In the genomic region with DNA sequence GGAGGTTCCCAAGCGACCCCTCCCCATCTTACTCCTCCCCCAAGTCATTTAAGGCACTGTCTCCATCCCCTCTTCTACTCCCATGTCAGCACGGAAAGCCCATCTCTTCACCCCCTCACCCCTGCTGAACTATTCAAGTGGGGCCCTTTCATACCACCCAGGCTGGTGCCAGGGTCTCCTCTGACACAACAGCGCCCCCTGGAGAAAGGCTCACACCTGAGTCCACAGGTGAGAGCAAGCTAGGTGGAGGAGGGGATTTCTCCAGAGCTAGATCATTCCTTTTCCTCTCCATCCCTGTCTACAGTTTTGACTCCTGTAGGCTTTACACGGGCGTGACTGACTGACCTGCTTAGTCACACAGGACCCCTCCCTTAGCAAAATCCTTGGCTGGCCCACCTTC, we compare ENCODE assay signal across 8 mouse cellular contexts.
DNase-seq lines count a peak whose midpoint lies in the region; ATAC-seq lines count a peak whose summit lies in the region.

No protein-coding gene starts in this region.

- no peak overlapping the region for H3K4me3 ChIP-seq in brown adipose tissue, adult 24 weeks (ENCODE audit: insufficient read depth, low read depth, low read length)
- H3K4me3 ChIP-seq in stomach, embryonic 16.5 days (replicated peaks; ENCODE audit: low read length) = no peak overlapping the region

- 0 out of 2 replicates have a peak, but pooled peaks have one; percentile 11 for ATAC-seq in stomach, embryonic 16.5 days (ENCODE audit: insufficient read depth, low FRiP score)

- H3K36me3 ChIP-seq in stomach, embryonic 16.5 days (ENCODE audit: control insufficient read depth, insufficient read depth, low read length) = no peaks in the 10 kb centered on the region

- no peak overlapping the region for H3K4me2 ChIP-seq in stomach, embryonic 16.5 days (ENCODE audit: low read depth, low read length)

- H3K9ac ChIP-seq in stomach, embryonic 16.5 days (ENCODE audit: low read length) = no peak overlapping the region

- DNase-seq in kidney, adult 18-20 months = peak; percentile 63
- no peak for DNase-seq in kidney, adult 11 months
- DNase-seq in kidney, postnatal 4 days = peak; percentile 72 to 76
- no peak for DNase-seq in yolk sac, embryonic 10.5 days (ENCODE audit: low spot score)
- DNase-seq in gastrocnemius, postnatal 4 days (ENCODE audit: low spot score in 2 of 2) = no peak
- no peak for DNase-seq in gastrocnemius, postnatal 36 days

- H3K9me3 ChIP-seq in stomach, embryonic 16.5 days (replicated peaks; ENCODE audit: control insufficient read depth, low read length) = no peaks in the 10 kb centered on the region

- H3K4me1 ChIP-seq in brown adipose tissue, adult 24 weeks (ENCODE audit: control insufficient read depth, insufficient read depth, insufficient read length, low read length) = peaks cover 28% of the 10 kb centered on the region
- H3K4me1 ChIP-seq in stomach, embryonic 16.5 days (ENCODE audit: control insufficient read depth, insufficient read depth, low read length) = peaks cover 36% of the 10 kb centered on the region

- WGBS in stomach, embryonic 16.5 days = 36% methylated on average over 5 of the region's 5 CpGs

- no peaks in the 10 kb centered on the region for H3K27me3 ChIP-seq in stomach, embryonic 16.5 days (ENCODE audit: control insufficient read depth, insufficient read depth, low read length)

- intact Hi-C loops in gastrocnemius, postnatal 36 days (cut with DNase I) = loop anchor here (5.0 kb wide), 1 partner anchor 151 kb away; no protein-coding TSS in a partner anchor

- H3K27ac ChIP-seq in brown adipose tissue, adult 24 weeks (replicated peaks; ENCODE audit: low read depth, low read length) = 0 out of 2 replicates have a peak overlapping the region, but pooled peaks have one; percentile 69
- H3K27ac ChIP-seq in stomach, embryonic 16.5 days (ENCODE audit: low read length) = peak overlapping the region; percentile 58

Comparison
In these comparisons a context has a peak if more than half of its experiments do, and no peak if none do; other contexts are left out.
1. DNase-seq: peak in kidney, adult 18-20 months (single experiment) and kidney, postnatal 4 days (2 of 2); none in kidney, adult 11 months (single experiment), yolk sac, embryonic 10.5 days (single experiment), gastrocnemius, postnatal 4 days (0 of 2) and gastrocnemius, postnatal 36 days (0 of 2).